Mouse (Mus musculus) MEL (cell line): ENCODE data around the gene Unc13c. TPM values are rescaled to one million over a fixed set of nuclear protein-coding genes. Genes with fewer than 3 reads are reported as not detected.

Experiments
- DNase-seq: peaks from one replicate; pipeline ENCODE4 v3.0.0; 2011; ENCODE audit warnings: low read depth, low spot score
- H3K27ac ChIP-seq: 2 replicates; pipeline ENCODE4 v1.5.1; 2012; ENCODE audit warnings: low read depth, mild to moderate bottlenecking, control low read depth, low read length, moderate library complexity; ENCODE audit not compliant: control insufficient read depth
- H3K27me3 ChIP-seq, 2 experiments: fragments of 150-350 bp in 1 of 2; sonication (generic) in 1 of 2; 2 replicates each; pipeline ENCODE4 v1.6.1; 2012; ENCODE audit warnings: low read length in 2 of 2, mild to moderate bottlenecking in 2 of 2, improper control_type of control experiment in 1 of 2, moderate library complexity in 1 of 2; ENCODE audit not compliant: insufficient read depth in 2 of 2, control insufficient read depth in 1 of 2
- H3K36me3 ChIP-seq, 2 experiments: 2 replicates each; pipeline ENCODE4 v1.6.1; 2012 to 2014; ENCODE audit warnings: low read length in 2 of 2, improper control_type of control experiment in 1 of 2, inconsistent platforms in 1 of 2, mild to moderate bottlenecking in 1 of 2; ENCODE audit not compliant: insufficient read depth in 2 of 2, control insufficient read depth in 1 of 2
- H3K4me1 ChIP-seq, 2 experiments: fragments of 150-350 bp in 1 of 2; sonication (generic) in 1 of 2; 2 replicates each; pipeline ENCODE4 v1.6.1; 2012; ENCODE audit warnings: low read length in 2 of 2, improper control_type of control experiment in 1 of 2, mild to moderate bottlenecking in 1 of 2; ENCODE audit not compliant: insufficient read depth in 2 of 2, control insufficient read depth in 1 of 2
- H3K4me3 ChIP-seq, 2 experiments: fragments of 150-350 bp in 1 of 2; sonication (generic) in 1 of 2; 2 replicates each; pipeline ENCODE4 v1.5.1; 2012; ENCODE audit warnings: low read depth in 2 of 2, low read length in 2 of 2, mild to moderate bottlenecking in 2 of 2, moderate library complexity in 2 of 2, control low read depth in 1 of 2, improper control_type of control experiment in 1 of 2; ENCODE audit not compliant: control insufficient read depth in 1 of 2, insufficient read depth in 1 of 2
- H3K79me2 ChIP-seq: 2 replicates; pipeline ENCODE4 v1.6.1; 2012; ENCODE audit warnings: mild to moderate bottlenecking, low read length, moderate library complexity; ENCODE audit not compliant: control insufficient read depth, poor library complexity, insufficient read depth
- H3K9ac ChIP-seq: 2 replicates; pipeline ENCODE4 v1.6.1; 2012; ENCODE audit warnings: low read depth, mild to moderate bottlenecking, control low read depth, low read length, moderate library complexity; ENCODE audit not compliant: control insufficient read depth, poor library complexity, severe bottlenecking
- H3K9me3 ChIP-seq: fragments of 150-350 bp; sonication (generic); replicated peaks from 2 replicates; pipeline ENCODE4 v1.6.1; 2012; ENCODE audit warnings: mild to moderate bottlenecking, low read length, improper control_type of control experiment, moderate library complexity; ENCODE audit not compliant: insufficient read depth
- MAZ ChIP-seq: IDR thresholded peaks from 2 replicates; pipeline ENCODE4 v1.6.1; 2012; ENCODE audit warnings: low read depth, mild to moderate bottlenecking, inconsistent platforms, low read length, improper control_type of control experiment
- POLR2A ChIP-seq, 2 experiments: IDR thresholded peaks; 2 replicates each; pipeline ENCODE4 v1.6.1; 2011 to 2012; ENCODE audit warnings: low read length in 2 of 2, mild to moderate bottlenecking in 2 of 2, control low read depth in 1 of 2, improper control_type of control experiment in 1 of 2, low read depth in 1 of 2, moderate library complexity in 1 of 2; ENCODE audit not compliant: control insufficient read depth in 1 of 2, insufficient read depth in 1 of 2, poor library complexity in 1 of 2
- SIN3A ChIP-seq: IDR thresholded peaks from 2 replicates; pipeline ENCODE4 v1.6.1; 2012; ENCODE audit warnings: low read length, improper control_type of control experiment, inconsistent platforms
- TAL1 ChIP-seq: IDR thresholded peaks from 2 replicates; pipeline ENCODE4 v1.6.1; 2012; ENCODE audit warnings: mild to moderate bottlenecking, inconsistent platforms, low read length, moderate library complexity, mixed read lengths
- polyA plus RNA-seq, 2 experiments: library from polyadenylated mRNA; stranded (reverse) in 1 of 2; unstranded in 1 of 2; fragments of >175 nt in 1 of 2; fragments of >200 nt in 1 of 2; gene quantifications; 2 replicates each; pipeline versions ENCODE4 v1.2.1 to v1.2.4; 2012; ENCODE audit warnings: low replicate concordance in 2 of 2, low read depth in 1 of 2; ENCODE audit not compliant: insufficient read length in 2 of 2, insufficient read depth in 1 of 2, missing spikeins in 1 of 2
- total RNA-seq: library from RNA; depleted of rRNA; stranded (reverse); fragments of 300-350 nt; gene quantifications from 2 replicates; pipeline ENCODE4 v1.2.3, GENCODE M21; 2012; rRNA removed

Unc13c gene
- total and polyA plus RNA-seq, 3 experiments, result not detected

DNA sequence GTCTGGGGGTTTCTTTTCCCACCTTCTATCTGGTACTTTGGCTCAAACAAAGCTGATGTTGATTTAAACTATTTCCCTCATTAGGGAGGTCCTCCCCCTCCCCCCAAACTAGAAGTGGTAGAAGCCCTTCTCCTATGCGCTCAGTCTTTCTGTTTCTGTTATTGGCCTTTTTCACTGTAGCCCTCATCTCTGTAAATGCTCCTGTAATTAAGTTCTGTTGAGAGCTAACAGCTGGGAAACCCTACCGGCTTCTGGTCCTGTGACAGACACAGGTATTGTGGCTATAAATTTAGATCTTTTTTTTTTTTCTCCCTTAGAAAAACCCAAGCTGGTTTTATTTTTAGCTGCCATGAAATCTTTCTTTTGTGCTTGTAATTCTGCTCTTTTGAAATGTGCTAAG is 536.8 kb downstream of the Unc13c start:
- H3K27me3 ChIP-seq, result no peaks in the 10 kb centered on the region; a peak in 1 of 4 replicates
- no peak overlapping the region for H3K27ac ChIP-seq
- H3K4me1 ChIP-seq, result no peaks in the 10 kb centered on the region
- no peak for DNase-seq
- no peaks in the 10 kb centered on the region for H3K9me3 ChIP-seq
- no peak overlapping the region for H3K9ac ChIP-seq
- no peak overlapping the region for H3K4me3 ChIP-seq
- H3K36me3 ChIP-seq, result no peaks in the 10 kb centered on the region
- H3K79me2 ChIP-seq, result no peaks in the 10 kb centered on the region
- TF ChIP-seq MAZ (no peak), TAL1 (no peak), SIN3A (no peak), POLR2A (IDR thresholded peaks at IDR 0.05; ENCODE audit: control insufficient read depth in 1 of 2, insufficient read depth in 1 of 2, low read depth in 1 of 2, low read length in 2 of 2, poor library complexity in 1 of 2) (no peak)

Other genes with a start within 250 kb of the Unc13c start
- not detected in 2 replicates for gene Wdr72, start 141.4 kb upstream of the Unc13c start, total RNA-seq
- gene Wdr72, start 141.4 kb upstream of the Unc13c start, polyA plus RNA-seq, result not detected